Mouse (Mus musculus) megakaryocyte progenitor cell, adult 5-6 weeks (primary cell): ENCODE data around the gene Cnpy3. TPM values are rescaled to one million over a fixed set of nuclear protein-coding genes. Genes with fewer than 3 reads are reported as not detected.

Experiments
- ATAC-seq: replicated peaks from 2 replicates; pipeline ENCODE4 v1.8.0; 2016; ENCODE audit warnings: mild to moderate bottlenecking, moderate TSS enrichment, inconsistent platforms; ENCODE audit not compliant: poor library complexity
- total RNA-seq, 2 experiments: library from RNA; stranded (forward) in 1 of 2; stranded (reverse) in 1 of 2; fragments of 157-497, 149-512 nt in 1 of 2; fragments of 200-1000 nt in 1 of 2; gene quantifications; 2 replicates each; pipeline versions ENCODE4 v1.2.3 to v1.2.4; 2015 to 2017

Cnpy3 gene
- total RNA-seq, 2 experiments from 2014 or later = 30.6 to 101 TPM

DNA sequence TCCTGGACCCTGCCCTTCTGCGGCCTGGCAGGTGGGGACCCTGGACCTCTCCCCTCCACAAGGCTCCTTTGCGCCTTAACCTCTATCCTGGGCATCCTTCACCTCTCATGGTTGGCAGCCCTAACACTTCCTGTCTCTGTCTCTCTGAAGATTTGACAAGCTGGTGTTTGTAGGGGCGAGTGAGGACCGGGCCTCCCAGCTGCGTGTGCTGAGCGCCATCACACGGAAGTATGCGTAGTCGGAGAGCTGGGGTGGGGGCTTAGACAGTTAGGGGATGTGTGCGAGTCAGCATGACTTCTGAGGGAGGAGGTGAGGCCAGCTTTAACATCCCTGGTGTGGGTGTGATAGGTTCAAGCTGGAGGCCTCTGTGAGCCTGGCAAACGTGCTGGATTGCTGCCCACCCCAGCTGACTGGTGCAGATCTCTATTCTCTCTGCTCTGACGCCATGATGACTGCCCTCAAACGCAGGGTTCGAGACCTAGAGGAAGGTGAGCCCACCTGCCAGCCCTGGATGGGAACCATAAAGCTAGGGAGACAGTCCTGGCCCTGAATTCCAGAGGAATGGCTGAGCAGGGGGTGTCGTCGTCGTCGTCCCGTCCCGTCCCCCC is 27.4 kb downstream of the Cnpy3 start:
- ATAC-seq = no peak

- no peak for ATAC-seq
These were observed 30.9 kb downstream of the Cnpy3 start for GRCm38 (mm10) chr17:46721077-46721476.

GRCm38 (mm10) chr17:46714756-46715481 is 37.1 kb downstream of the Cnpy3 start:
- ATAC-seq = no peak

GRCm38 (mm10) chr17:46713849-46714248 is 38.2 kb downstream of the Cnpy3 start:
- ATAC-seq = no peak

DNA sequence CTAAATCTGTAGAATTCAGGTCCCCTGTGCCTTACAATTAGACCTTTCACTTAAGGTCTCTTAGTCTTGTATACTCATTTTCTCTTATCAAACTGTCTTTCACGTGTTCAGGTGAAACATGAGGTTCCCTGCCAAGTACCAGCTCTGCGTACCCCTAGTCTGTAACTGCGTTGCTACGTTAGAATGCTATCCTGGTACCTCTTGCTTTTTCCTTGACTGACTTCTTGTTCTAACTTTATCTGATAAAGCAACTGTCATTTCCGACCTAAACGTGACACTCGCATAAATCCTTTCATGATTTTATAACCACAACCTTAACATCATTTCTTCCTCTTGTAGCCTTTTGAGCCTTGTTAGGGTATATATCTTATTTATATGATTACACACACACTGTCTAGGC is 39.6 kb downstream of the Cnpy3 start:
- ATAC-seq = no peak; the same call in 1 of the 2 replicates

- ATAC-seq = peak; percentile 15
These were observed 40.3 kb downstream of the Cnpy3 start for GRCm38 (mm10) chr17:46711612-46712271.

GRCm38 (mm10) chr17:46710959-46711597 is 40.9 kb downstream of the Cnpy3 start, which contains the start of gene Pex6:
Pex6 (plus strand) TSS chr17:46711463.
- ATAC-seq = peak; percentile 97

DNA sequence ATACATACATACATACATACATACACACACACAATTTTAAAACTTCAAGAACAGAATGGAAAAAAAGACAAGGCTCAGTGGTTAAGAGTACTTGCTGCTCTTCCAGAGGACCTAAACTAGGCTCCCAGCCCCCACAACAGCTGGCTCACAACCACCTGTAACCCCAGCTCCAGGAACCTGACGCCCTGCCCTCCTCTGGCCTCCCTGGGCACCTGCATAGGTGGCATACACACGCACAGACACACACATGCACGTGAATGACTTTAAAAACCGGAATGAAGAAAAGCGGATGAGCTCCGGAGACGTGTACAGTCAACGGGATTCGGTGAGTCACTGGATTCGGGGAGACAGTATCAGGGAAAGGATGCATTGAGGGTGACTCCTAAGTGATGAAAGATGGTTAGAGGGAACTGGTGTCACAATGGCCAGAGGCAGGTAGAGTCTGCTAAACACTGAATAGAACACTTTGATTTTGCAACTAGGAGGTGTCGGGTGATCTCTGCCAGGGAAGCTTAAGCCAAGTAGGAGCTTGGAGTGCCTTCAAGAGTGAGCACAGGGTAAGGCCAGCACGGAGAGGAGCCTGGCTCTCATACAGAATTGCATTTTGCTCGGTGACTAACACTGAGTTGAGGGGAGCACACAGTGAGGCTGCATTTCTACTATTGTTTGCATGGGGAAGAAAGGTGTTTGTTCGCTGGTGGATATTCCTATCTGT is 45.5 kb downstream of the Cnpy3 start:
- no peak for ATAC-seq

DNA sequence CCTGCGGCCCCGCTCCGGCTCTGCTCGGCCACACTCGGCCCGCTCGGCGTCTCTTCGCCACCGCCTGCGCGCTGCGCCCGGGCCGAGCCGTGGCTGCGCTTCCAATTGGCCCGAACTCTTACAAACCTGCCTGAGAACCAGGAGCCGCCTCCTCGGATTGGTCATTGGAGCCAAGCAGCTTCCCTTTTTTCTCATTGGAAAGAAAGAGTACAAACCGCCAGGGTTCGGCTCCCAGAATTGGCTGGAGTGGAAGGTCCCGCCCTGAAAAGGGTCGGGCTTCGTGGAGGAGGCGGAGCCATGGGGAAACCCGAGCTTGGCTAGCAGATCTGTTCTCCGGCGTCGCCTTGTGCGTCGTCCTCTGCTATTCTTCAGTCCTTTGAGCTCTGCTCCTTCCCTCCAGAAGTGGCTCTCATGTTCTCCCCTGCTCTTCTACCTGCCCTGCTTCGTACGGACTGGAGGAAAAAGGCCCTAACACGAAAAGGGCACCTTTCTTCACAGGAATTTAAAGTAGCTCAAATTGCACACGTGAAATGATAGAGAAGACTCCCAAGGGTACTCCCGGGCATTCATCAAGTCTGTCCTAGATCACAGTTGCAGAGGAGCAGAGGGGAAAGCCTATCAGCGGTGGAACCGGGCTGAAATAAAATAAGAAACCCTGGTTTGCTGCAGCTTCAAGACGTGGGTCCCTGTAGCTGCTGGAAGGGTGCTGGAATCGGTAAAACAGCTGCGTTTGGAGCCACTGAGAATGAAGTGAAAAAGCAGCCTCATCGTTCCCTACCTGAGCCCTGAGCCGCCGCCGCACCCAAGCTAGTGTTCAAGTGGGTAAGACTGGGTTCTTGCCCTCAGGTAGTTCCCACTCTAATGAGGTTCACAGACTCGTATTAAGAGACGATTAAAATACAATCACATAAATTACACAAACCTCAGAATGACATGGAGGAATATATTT is 46.9 kb downstream of the Cnpy3 start, which contains the start of gene Ppp2r5d:
Ppp2r5d (minus strand) TSS at position 225 of the 949 bp plus-strand sequence.
- ATAC-seq = peak; percentile 97

DNA sequence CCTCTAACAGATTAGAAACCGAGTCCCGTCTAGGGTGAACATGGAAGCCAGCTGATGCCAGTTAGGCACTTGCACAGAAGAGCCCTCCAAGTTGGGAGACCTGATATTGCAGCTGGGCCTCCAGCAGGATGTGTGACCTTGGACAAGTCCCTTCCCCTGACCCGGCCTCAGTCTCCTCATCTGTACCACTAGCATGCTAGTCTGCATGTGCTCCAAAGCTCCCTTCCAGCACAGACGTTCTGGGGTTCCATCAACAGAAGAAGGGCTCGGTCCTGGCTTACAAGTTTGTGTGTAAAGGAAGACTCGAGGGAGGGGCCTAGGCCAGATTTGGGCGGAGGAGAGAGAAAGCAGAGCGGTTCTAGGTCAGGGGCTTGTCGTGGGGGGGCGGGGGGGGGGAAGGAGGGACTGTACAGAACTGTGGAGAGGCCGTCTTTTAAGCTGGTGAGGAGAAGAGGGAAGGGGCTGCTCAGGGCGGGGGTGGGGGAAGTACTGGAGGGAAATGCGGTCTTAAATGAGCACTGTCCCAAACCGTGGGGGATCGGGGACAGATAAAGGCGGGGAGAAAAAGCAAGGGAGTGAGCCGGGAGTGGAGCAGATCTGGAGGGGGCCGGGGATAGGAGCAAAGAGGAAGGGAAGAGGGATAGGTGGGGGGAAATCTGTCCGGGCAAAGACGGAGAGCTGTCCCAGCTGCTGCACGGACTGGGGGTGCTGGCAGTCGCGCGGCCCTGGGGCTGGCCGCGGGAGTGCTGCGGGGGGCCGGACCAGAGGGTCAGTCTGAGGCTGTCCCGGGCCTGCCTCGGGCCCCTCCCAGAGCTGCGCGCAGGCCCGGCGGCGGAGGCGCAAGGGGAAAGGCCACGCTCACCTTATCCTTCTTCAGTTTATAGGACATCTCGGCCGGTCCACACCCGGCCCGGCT is 47.8 kb downstream of the Cnpy3 start:
- no peak for ATAC-seq

DNA sequence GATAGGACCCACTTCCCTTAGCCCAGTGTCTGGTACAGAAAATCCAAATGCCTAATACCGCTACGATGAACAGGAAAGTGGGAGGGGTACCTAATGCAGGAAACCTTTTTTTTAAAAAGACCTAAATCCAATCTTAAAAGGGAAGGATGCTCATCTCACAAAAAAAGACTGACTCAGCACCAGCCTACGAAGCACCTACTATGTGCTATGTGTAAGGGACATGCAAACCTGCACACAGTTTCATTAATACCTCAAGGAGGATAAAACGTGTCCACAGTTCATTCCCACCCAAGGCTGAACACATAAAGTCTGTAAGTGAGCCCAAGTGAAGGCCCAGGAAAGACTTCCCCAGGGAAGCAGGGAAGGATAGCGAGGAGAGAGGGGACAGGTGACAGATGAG is 49.5 kb downstream of the Cnpy3 start:
- ATAC-seq = no peak

- no peak for ATAC-seq
These were observed 49.9 kb downstream of the Cnpy3 start for GRCm38 (mm10) chr17:46702100-46702499.

DNA sequence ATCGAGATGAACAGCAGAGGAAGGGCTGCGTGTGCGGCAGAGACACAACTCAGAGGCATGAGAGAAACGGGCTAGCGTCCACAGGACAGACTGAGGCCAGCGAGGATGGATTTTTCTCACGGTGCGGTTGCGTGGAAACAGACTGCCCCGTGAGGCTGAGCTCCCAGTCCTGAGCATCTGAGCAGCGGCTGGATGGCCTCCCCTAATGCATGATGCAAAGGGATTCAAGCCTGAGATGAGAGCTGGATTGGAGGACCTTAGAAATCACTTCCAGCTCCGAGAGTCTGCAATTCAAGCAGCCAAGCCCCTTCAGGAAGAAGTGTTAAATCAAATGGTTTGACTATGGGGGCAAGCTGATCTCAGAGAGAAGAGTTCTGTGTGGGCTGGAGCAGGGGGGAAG is 50.5 kb downstream of the Cnpy3 start:
- ATAC-seq = no peak

DNA sequence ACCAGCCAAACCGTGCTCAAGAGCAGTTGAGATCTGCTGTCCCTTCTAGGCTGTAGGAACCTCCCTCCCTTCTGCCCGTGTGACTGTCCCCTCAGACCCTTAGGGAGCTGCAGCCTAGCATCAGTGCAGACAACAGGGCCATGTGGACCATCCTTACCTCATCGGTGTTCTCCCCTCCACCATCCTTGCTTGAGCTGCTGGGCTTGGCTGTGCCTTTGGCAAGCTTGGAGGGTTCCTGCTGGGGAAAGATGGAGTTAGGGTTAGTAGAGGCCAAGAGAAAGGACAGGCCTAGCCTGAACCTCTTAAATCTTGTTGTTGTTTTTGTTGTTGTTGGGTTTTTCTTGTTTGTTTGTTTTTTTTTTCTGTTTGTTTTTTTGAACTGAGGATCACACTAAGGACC is 52.1 kb downstream of the Cnpy3 start:
- no peak for ATAC-seq

- ATAC-seq = no peak
These were observed 52.8 kb downstream of the Cnpy3 start for GRCm38 (mm10) chr17:46699245-46699644.

- no peak for ATAC-seq
These were observed 53.5 kb downstream of the Cnpy3 start for GRCm38 (mm10) chr17:46698515-46698914.

DNA sequence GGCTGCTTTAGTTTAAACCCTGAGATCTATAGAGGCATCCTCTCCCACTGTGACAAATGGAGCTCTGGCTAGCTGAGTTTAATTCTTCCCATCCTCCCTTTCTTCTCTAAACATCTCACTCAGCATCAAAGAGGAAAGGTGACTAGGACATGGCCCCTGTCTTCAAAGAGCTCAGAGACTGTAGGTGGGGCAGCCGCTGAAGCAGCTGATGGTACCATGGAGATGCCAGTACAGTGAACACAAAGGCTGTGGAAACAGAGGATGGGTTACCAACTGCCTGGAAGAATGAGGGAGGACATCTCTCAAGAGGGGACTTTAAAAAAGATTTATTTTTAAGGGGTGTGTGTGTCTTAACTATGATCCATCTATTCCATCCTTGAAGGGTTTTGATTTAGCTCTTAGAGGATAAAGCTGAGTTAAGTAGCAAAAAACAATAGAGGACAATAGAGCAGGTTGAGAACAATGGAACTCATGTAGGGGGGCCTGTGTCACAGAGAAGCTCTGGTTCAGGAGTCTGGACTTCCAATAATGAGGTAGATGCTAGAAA is 57.4 kb downstream of the Cnpy3 start:
- ATAC-seq = no peak

DNA sequence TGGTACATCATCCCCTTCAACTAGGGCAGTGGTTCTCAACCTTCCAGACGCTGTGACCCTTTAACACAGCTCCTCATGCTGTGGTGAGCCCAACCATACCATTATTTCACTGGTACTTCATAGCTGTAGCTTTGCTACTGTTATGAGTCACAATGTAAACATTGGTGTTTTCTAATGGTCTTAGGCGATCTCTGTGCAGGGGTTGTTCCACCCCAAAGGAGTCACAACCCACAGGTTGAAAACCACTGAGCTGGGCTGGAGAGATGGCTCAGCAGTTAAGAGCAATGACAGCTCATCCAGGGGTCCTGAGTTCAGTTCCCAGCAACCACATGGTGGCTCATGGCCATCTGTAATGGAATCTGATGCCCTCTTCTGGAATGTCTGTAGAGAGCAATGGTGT is 60.6 kb downstream of the Cnpy3 start:
- ATAC-seq = no peak
